Mouse (Mus musculus) bone marrow macrophage, adult 2 months (primary cell): Measurements from ENCODE around the gene Il27ra.

ENCODE experiments used
- CTCF ChIP-seq: IDR thresholded peaks from 2 replicates; pipeline ENCODE4 v1.5.1; 2012; ENCODE audit warnings: low read depth, mild to moderate bottlenecking, low read length, moderate library complexity
- POLR2A ChIP-seq: IDR thresholded peaks from 2 replicates; pipeline ENCODE4 v1.6.1; 2012; ENCODE audit warnings: mild to moderate bottlenecking, low read depth, low read length, borderline replicate concordance

DNA sequence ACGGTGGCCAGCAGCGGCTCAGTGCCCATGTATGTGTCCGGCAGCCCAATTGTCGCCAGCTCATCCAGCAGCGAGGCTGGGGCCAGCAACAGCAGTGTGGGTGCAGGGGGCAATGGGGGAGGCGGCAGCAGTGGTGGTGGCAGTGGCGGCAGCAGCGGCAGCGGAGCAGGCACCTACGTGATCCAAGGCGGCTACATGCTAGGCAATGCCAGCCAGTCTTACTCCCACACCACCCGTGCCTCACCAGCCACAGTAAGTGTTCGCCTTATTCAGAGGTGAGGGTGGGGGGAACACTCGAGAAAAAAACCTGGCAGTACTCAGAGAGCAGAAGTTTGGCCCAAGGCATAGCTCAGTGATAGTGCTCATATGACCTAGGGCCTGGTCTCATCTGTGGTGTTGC, 45.4 kb upstream of the Il27ra start:
- TF ChIP-seq POLR2A, result no peak
- no peak for TF ChIP-seq CTCF
